Mouse (Mus musculus) brain, embryonic 14.5 days (tissue): ENCODE measurements around the gene Dap. TPM values are rescaled to one million over a fixed set of nuclear protein-coding genes. Genes with fewer than 3 reads are reported as not detected.

Experiments
- DNase-seq: peaks from one replicate; pipeline ENCODE4 v3.0.0-alpha.2; 2011; ENCODE audit warnings: low read depth
- CTCF ChIP-seq: fragments of 200-500 bp; IDR thresholded peaks from 2 replicates; pipeline ENCODE4 v1.5.1; 2012; ENCODE audit warnings: inconsistent platforms, mild to moderate bottlenecking, moderate library complexity, borderline replicate concordance; ENCODE audit not compliant: insufficient read depth, insufficient read length; ENCODE audit errors: extremely low read depth
- POLR2A ChIP-seq: fragments of 200-500 bp; IDR thresholded peaks from 2 replicates; pipeline ENCODE4 v1.6.1; 2012; ENCODE audit warnings: mild to moderate bottlenecking, inconsistent platforms, borderline replicate concordance; ENCODE audit not compliant: poor library complexity, insufficient read depth, insufficient read length, severe bottlenecking; ENCODE audit errors: extremely low read depth
- polyA plus RNA-seq: library from polyadenylated mRNA; depleted of rRNA; stranded (reverse); fragments of >200 nt; gene quantifications from 2 replicates; pipeline ENCODE4 v1.2.3, GENCODE M21; 2012

Dap gene
- polyA plus RNA-seq, 1 experiment: 24.4 TPM

GRCm38 (mm10) chr15:31280683-31281082 is 56.6 kb downstream of the Dap start:
- DNase-seq: no peak

DNA sequence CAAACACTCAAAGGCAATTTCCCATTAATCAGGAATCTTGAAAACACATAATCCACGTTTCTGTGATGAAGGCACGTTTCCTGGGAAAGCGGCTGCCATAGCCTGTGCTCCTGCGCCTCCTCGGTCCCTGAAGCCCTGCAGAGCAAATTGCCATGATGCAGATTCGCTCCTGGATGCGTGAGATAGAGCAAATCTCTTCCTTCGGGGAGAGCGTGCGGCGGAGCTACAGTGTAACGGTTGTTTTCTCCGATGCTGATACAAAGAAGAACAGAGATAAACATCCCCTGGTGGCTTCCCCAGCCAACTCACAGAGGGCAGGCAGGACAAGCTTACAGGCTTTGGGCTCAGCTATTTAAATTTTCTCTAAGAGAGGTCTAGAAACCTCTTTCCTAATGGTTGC is 57.7 kb downstream of the Dap start:
- peak; percentile 74 for DNase-seq
- TF ChIP-seq POLR2A: no peak
- TF ChIP-seq CTCF: no peak

More at GRCm38 (mm10) chr15:31280683-31281082, 56.6 kb downstream of the Dap start:
- TF ChIP-seq CTCF (no peak), POLR2A (no peak)

DNA sequence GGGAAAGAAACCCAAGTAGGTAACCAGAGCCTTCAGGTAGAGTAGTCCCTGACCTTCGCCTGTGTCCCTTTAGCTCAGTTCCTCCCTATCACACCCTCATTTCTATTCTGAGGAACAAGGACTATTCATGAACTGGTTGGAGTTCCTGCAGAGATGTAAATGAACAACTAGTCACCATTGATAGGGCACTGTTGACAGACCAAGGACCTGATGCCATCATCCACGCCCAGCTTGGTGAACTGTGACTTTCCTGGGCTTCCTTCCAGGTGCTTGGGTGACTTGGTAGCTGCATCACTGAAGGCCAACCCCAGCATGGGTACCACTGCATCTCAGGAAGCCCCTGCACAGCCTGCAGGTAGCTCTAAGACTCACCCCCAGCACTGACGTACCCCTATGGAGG is 58.2 kb downstream of the Dap start:
- TF ChIP-seq CTCF (no peak), POLR2A (no peak)
- no peak for DNase-seq

DNA sequence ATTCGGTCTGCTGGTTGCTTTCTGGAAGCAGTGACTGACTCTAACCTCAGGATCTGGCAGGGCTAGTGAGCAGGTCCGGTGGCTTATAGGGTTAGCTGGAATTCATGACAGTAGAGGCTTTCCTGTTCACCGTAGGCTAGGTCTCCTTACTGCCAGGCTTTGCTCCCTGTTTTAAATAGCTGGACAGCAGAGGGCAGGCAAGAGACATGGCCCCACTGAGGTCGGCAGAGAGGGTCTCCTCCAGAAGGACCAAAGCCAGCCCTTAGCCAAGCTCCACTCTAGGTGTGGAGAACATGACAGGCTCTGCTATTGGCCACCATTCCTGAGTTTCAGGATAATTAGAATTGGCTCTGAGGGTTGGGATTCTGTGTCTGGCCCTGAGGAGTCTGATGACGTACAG is 60.0 kb downstream of the Dap start:
- no peak for TF ChIP-seq POLR2A
- TF ChIP-seq CTCF: peak; percentile 43; the same call in 1 of the 2 replicates
- DNase-seq: no peak

DNA sequence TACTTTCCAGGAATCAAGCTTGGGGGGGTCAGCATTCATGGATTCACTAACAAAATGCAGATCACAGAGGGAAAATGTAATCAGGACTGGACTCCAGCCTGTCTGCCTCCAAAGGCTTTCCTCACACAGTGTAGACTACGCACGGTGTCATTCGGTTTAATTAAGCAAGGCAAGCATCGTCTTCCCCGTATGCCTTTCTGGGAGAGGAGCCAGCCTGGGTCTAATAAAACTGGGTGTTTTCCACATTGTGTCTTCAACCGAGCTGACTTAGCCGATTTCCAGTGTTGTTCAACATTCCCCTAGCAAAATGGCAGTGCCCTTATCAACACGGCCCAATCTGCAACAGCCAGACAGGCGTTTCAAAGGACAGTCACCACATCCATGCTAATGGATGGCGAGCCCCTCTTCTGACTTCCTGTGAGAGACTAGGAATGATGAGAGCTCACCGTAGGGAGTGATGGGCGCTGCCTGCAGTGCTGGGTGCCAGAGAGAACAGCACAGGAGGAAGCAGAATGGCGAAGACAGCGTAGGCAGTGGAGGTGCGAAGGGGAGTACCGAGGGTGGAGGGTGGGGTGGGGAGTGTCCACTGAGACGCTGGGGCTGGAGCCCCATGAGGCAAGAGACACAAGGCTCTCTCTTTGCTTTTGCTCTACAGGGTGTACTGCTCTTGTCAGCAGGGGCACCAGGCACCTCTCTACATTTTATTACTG is 61.0 kb downstream of the Dap start:
- TF ChIP-seq CTCF (no peak), POLR2A (no peak)
- DNase-seq: peak; percentile 78

DNA sequence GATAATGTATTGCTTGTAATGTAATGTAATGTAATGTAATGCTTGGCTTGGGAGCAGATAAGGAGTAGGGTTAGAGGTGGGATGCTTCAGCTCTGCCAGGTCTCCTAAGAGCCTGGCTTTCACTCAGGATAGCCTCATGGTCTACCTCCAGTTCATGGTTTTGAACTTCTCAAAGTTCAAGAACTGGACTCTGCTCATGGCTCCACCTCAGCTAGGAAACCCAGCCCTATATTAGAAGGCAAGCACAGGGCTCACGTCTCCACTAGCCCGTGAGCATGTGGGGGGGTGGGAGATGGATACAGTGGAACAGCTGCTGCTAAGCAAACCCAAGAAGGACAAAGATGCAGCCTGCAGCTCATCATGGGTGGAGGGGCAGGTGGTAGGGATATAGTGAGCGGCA is 61.6 kb downstream of the Dap start:
- TF ChIP-seq CTCF: no peak
- no peak for TF ChIP-seq POLR2A
- DNase-seq: no peak

- no peak for TF ChIP-seq POLR2A
- no peak for TF ChIP-seq CTCF
- no peak for DNase-seq
Measured at GRCm38 (mm10) chr15:31292627-31293026, 68.5 kb downstream of the Dap start.

- no peak for TF ChIP-seq CTCF
- no peak for TF ChIP-seq POLR2A
- DNase-seq: no peak
Measured at GRCm38 (mm10) chr15:31294311-31294710, 70.2 kb downstream of the Dap start.

DNA sequence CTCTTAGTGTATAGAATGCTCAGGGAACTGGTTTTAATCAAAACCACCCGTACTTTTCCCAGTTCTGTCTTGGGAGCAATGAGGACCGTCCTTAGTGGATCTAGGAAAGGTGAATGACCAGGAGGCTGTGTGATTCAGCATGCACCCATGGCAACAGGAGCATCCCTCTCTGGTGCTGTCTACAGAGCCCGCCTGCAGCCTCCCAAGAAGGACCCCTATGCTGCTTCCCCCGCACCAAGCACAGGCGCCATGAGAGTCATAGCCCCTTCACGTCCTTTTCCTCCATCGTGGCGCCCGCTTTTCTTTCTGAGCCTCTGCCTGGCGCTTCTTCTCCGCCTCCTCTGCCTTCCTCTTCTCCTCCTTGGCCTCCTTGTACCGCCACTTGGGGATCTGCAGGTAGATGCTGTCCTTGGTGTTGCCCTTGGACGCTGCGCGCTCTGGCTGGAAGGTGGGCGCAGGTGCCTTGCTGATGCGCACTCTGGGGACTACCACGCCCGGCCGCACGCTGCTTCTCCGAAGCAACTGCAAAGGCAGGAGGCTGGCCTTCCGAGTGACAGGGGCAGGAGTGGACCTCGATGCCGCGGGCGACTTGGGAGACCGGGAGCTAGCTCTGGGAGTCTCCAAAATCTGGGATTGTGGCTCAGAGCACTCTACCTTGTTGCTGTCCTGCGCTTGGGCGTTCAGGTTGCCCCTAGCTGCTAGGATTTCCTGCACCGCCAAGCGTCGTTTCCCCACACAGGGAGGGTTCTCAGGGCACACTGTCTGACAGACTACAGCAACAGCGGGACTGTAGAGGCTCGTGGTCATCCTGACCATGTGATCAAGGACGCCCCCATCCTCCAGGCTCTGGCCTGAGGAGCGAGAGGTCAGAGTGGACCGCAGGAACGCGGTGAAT is 73.0 kb downstream of the Dap start:
- no peak for DNase-seq
- no peak for TF ChIP-seq CTCF
- no peak for TF ChIP-seq POLR2A

- no peak for TF ChIP-seq CTCF
- TF ChIP-seq POLR2A: no peak
- DNase-seq: no peak
Measured at GRCm38 (mm10) chr15:31297777-31298137, 73.6 kb downstream of the Dap start.

GRCm38 (mm10) chr15:31299258-31299917 is 75.3 kb downstream of the Dap start:
- TF ChIP-seq CTCF (no peak), POLR2A (no peak)
- peak; percentile 59 for DNase-seq
